Mouse (Mus musculus) thymus, adult 2 months (tissue): ENCODE measurements around the gene Tssk1.

ENCODE experiments used
- CTCF ChIP-seq: fragments of 200-500 bp; IDR thresholded peaks from 2 replicates; pipeline ENCODE4 v1.5.1; 2012; ENCODE audit warnings: mild to moderate bottlenecking, control low read depth, low read length, moderate library complexity, borderline replicate concordance; ENCODE audit not compliant: control insufficient read depth, poor library complexity, insufficient read depth; ENCODE audit errors: extremely low read depth
- POLR2A ChIP-seq: fragments of 200-500 bp; IDR thresholded peaks from 2 replicates; pipeline ENCODE4 v1.6.1; 2012; ENCODE audit warnings: mild to moderate bottlenecking, low read length, control low read depth, moderate library complexity; ENCODE audit not compliant: control insufficient read depth, poor library complexity, insufficient read depth; ENCODE audit errors: extremely low read depth

DNA sequence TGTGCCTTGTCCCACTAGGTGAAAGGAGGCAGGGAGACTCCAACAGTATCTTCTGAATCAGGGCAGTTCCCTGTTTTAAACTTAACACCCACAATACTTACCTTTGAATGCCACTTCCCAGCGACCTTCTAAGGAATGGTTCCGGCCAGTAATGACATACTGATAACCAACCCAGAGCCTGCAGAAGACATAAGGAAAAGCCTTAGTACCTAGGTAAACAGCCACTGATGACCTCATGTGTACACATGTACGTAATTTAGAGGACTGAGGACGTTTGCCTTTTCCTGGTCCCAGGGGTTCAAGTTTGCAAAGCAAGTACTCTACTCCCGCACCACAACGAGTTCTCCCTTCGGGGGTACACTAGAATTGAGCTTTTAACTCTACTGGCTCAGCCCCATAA, 36.9 kb upstream of the Tssk1 start:
- TF ChIP-seq CTCF (no peak), POLR2A (no peak)
